Mouse (Mus musculus) Muller cell, postnatal 12 days (primary cell): ENCODE results near the gene Rad17.
A peak's percentile ranks its signal among the peaks of the same experiment; 100 is the strongest.

Experiments
- DNase-seq: peaks from one replicate; pipeline ENCODE4 v3.0.0-alpha.2; 2015; ENCODE audit errors: inconsistent ontology term

Gene Rad17

DNA sequence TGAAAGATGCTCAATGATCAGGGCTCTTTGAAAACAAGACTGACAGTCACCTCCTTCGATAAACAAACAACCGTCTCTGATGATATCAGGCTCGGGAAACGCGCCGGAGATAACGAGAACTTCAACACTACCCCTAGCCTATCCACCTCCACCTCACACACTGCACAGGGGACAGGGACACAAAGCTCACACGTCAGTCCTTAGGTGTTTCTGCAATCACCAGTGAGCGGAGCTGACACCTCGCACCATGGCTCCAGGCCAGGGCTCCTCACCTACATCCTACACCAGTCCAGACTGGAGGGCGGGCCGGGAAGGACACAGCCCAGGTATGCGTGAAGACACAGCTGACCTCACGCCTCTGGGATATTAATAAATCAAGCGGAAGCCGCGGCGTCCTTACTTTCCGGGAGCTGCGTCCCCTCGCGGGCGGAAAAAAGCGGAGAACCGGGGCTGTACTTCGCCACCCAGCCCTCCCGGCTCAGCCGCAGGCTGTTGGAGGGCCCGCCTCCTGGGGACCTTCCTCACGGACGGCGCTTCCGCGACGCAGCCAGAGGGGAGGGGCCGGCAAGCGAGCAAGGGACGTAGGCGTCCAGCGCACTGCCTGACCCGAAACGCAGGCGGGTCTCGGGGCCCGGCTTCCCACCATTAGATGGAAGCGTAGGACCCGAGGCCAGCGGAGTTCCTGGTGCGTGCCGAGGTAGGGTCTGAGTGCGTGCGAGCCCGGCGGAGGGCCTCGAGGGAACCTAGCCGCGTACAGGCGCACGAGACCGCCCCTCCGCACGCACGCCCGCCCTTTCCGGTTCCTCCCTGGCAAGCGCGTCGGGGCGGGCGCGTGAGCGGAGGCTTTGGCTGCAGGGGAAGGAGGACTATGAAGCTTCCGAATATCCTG lies at the start of gene Rad17, which contains the start of gene Ak6:
TSS of gene Rad17 (minus strand) at position 502 of the 889 bp plus-strand sequence.
TSS of gene Ak6 (plus strand) at position 430 of the 889 bp plus-strand sequence.
- DNase-seq, result peak; percentile 97

DNA sequence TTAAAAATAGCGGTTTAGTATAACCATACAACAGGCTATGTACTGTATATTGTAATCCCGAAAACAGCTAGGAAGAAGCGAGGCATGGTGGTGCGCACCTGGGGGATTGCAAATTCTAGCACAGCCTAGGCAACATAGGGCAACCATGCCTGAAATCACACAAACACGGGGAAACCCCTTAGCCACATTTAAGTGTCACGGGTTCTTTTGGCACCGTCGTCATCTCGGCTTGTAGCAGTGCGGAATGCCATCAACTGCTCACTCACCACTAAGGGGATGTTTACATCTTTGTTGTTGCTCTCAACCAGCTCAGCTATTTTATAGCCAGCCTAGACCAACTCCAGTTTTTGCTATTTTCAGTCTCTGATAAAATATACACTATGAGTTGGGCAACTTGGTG lies 48.0 kb upstream of the Rad17 start:
- DNase-seq, result no peak

DNA sequence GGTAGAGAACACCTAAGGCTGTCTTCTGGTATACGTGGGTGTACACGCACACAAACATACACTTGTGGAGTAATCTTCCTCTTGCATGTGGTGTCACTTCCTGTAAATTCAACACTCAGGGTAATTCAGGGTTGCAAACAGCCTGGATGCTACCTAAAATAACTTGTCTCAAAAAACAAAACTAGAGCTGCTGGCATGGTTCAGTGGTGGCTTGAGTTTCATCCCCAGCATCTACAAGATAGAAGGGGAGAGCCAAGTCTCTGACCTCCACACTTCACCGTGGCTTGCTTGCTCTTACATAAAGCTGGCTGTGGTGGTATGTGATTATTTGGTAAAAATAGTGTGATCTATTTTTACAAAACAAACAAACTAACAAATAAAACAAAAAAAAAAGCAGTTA lies 46.7 kb upstream of the Rad17 start:
- no peak for DNase-seq

DNA sequence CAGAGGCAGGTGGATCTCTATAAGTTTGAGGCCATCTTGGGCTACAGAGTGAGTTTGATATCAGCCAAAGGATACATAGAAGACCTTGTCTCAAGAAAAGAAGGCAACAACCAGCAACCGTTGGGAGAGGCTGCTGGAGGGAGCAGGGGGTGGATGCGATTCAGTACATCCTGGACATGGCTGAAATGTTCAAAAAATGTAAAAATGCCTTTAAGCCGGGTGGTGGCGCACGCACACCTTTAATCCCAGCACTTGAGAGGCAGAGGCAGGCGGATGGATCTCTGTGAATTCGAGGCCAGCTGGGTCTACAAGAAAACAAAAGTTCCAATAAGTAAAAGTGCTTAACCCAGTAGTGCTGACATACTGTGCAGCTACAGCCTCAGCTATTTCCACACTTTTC lies 36.7 kb upstream of the Rad17 start:
- DNase-seq, result no peak

DNA sequence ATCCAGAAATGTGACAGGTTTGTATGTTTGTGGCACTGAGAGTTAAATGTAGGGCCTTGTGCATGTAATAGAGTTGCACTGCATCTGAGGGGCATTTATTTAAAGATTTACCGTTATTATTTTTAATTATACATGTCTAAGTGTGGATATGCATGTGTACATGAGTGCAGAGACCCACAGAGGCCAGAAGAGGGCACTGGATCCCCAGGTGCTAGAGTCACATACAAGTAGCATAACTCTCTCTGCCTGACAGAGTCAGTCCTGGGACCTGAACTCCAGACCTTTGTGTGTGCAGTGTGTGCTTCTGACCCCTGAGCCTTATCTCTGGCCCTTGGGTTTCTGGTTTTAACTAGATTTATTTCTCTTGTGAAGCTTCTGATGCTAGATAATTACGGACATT lies 33.5 kb upstream of the Rad17 start:
- no peak for DNase-seq

DNA sequence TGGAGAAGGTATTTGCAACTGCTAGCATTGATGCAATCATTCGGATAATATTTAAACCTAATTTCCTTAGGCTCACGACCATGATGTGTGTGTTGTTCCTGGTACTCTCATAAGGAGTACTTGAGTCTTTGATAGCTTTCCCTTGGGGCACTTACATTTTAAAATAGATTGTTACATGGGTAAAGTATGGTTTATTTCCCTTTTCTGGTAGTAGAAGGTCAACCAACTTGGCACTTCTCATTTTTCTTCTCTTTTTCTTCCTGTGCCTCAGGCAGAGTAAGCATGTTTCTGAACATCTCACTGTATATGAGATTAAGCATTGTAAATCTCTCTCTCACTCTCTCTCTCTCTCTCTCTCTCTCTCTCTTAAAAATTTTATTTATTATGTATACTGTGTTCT lies 32.0 kb upstream of the Rad17 start:
- DNase-seq, result no peak

DNA sequence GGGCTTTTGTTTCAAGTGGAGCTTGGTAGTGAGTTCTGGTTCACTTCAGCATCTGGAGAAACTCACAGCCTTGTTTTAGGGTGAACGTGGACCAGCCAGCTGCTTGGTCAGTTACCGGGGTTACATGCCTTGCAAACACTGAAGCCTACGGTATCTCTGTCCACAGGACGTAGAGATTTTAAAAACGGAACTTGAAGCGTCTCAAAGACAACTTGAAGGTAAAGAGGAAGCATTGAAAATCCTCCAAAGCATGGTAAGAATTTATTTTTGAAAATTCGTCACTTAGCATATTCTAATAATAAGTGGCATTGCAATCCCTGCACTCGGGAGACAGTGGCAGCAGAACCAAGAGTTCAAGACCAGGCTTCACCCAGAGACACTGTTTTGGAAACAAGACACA lies 30.8 kb upstream of the Rad17 start:
- DNase-seq, result no peak

DNA sequence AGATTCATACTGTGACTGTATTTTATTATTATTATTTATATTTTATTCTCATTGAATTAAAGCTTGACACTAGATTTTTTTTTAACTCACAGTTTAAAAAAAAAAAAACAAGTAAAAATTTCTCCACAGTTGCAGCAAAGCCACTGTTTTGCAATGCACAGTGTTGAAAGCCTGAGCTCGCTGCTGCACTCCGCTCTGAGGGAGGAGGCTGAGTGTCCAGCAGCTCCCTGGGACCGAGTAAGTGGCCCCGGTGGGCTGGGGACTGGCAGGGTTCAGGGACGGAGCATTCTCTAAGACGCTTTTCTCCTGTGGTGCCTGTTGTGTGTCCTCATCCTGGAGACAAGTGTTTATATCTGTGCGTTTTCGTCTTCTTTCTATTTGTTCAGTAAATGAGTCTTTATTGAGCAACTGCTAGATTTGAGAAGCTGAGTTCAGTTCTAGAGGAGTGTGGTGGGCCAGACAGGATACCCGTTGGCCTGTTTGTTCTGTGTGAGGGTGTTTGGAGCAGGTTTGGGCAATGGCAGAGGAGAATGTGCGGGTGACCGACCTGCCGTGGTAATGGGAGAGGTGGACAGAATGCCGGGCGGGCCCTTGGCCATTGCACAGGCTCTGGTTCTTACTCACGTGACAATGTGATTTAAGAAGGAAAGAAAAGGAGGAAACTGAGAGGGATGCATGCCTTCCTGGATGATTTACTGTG lies 25.2 kb upstream of the Rad17 start:
- DNase-seq, result no peak

DNA sequence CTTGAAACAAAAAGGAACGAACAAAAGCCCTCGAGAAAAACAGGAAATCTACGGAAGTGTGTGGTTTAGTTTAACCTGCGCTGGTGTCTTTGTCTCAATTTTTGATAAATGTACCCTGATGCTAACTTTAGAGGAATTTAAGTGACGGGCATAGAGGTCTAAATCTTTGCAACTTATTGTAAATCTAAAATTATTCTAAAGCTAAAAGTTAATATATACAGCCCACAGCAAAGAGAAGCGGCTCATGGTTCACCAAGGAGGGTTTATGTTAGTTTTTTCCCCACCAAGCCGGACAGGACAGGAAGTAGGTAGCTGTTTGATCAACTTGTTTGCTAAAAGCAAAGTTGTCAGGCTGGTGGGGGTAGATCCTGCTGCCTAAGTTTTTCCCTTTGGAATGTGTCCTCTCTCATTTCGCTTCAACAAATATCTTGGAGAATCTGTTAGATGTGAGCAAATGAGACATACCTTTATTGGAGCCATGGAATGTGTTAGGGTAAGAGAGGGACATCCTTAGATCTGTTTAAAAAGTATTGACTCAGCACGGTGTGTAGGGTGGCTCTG lies 19.4 kb upstream of the Rad17 start:
- DNase-seq, result peak; percentile 0

DNA sequence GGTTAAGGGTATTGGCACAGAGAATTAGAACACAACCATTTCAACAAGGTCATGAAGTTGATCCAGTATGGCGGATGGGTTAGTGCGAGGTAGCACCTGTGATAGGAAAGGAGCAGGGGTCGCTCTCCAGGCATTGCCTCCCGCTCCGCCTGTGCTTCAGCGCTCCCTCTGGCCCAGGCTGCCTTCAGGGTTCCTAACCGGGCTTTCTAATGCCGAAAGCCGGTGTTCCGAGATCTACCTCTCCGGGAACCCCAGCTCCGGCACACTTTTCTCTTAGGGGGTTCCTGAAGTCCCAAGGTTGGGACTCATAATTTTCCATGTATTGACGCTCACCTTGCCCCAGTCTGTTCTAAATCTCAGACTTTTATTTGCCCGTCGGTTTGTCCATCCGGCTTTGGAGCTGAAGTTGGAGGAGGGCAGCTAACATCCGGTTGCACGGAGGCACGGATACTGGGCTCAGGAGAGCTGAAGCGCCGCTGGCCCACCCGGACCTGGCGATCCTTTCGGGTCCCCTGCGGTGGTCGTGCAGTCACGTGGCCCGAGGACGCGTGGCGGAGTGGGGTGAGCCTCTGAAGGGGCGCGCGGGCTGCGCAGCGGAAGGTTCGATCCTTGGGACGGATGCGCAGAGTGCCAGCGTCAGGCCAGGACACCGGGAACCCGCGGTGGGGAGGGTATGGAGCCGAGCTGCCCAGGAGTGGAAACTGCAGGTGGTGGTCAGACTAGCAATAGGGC lies 18.6 kb upstream of the Rad17 start, which contains the start of gene Ccdc125:
TSS of gene Ccdc125 (plus strand) at position 427 of the 732 bp plus-strand sequence.
- DNase-seq, result peak; percentile 25

DNA sequence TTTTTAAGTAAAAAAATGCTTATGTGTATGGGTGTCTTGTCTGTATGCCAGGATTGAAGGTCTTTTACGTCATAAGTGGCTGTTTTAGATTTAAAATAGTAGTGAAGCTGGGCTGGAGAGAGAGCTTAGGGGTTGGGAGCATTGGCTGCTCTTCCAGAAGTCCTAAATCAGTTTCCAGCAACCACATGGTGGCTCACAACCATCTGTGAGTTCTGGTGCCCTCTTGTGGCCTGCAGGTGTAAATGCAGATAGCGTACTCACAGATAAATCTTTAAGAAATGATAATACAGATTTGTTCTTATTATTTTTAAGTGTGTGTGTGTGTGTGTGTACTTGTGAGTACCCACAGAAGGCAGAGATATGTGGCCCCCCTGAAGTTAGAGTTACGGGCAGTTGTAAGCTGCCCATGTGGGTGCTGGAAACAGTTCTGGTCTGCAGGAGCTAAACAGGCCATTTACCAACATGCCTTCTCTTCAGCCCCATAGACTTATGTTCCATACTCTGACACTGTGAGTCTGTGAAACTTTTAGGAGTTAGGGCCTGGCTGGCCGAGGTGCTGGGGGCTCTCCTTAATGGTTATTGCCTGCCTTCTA lies 9.1 kb upstream of the Rad17 start:
- peak; percentile 30 for DNase-seq

DNA sequence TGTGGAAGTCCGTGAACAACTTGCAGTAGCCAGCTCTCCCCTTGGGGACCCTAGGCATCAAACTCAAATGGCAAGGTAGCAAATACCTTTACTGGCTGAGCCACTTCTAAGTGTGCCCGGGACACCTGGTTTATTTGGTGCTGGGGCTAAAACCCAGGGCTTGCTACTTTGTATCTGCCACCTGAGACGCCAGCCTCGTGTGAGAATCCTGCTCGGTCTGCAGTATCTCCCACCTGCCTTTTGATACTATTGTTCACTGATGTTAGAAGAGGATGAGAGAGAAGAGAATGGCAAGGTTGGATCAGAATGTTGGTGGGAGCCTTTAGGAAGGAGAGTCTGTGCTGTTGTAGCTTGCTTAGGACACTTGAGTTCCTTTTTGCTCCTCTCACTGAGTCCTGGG lies 7.2 kb upstream of the Rad17 start:
- DNase-seq, result no peak

DNA sequence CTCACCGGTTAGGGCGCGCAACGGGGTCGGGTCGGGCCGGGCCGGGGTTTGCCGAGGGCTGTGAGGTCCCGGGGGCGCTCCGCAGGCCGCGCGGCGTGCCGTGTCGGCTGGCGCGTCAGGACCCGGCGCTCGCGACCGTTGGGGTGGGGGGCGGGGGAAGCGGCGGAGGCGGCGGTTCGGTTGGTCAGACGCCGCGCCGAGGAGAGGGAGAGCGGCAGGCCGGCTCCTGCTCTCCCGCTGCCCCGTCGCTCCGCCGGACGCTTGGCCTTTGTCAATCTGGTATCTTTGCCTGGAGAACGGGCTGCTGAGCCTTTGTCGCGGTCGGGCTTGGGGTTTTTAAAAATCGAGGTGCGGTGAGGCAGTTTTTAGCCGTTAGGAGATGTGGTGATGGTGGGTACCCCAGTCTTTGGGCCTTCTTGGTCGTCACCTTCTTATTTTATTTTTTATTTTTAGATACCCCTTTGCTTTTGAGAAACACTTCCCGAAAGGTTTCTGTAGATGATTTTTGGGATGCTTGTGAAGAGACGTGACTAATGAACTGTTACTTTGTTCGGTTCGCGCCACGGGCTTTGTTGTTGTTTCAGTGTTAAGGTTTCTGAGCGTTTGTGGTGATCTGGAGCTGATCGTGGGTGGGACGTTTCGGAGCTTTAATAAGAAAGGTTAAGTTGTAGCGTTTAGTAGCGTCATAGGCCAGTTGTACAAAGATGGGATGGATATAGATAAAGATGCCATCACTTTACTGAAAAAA lies 762 bp upstream of the Rad17 start, which contains the start of gene Taf9:
TSS of gene Taf9 (plus strand) at position 141 of the 748 bp plus-strand sequence.
- peak; percentile 0 for DNase-seq

DNA sequence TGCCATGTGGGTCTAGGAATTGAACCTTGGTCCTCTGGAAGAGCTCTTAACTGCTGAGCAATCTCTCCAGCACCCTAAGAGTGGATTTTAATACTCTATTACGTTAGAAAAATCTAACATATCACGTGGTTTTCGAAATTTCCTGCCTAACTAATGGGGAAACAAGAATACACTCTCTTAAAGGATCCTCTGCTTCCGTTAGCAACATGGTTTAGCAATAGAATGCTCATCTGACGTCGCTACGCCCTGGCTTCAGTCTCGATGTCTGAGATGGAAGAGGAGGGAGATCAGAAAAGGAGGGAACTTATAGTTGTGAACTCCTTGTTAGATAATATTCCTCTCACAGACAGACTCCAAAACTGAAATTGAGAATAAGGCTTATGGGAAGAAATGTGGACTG lies 2.6 kb downstream of the Rad17 start:
- DNase-seq, result no peak

DNA sequence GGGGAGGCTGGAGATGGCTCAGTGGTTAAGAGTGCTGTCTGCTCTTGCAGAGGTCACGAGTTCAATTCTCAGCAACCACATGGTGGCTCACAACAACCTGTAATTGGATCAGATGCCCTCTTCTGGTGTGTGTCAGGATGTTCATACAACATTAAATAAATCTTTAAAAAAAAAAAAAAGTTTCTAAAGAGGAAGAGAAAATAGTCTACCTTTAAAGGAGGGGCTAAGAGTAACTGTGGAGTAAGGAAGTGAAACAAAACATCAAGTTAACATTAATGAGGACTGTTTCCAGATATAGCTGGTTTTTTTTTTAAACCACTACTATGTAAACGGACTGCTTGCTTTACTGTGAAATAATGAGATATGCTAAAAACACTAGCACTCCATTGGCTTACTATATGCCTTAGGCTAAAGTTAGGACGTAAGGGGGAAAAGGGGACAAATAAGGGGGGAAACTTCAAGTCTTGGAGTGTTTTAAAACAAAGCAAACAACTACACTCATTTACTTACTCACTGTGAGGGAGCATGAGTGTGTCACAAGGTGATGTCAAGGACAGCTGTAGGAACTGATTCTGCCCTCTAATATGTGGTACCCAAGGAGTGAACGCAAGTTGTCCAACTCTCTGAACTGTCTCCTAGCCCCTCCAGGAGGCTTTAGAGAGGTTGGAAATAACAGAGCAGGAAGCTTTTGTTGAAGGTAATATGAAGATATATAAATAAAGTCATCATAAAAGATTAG lies 8.2 kb downstream of the Rad17 start:
- no peak for DNase-seq

DNA sequence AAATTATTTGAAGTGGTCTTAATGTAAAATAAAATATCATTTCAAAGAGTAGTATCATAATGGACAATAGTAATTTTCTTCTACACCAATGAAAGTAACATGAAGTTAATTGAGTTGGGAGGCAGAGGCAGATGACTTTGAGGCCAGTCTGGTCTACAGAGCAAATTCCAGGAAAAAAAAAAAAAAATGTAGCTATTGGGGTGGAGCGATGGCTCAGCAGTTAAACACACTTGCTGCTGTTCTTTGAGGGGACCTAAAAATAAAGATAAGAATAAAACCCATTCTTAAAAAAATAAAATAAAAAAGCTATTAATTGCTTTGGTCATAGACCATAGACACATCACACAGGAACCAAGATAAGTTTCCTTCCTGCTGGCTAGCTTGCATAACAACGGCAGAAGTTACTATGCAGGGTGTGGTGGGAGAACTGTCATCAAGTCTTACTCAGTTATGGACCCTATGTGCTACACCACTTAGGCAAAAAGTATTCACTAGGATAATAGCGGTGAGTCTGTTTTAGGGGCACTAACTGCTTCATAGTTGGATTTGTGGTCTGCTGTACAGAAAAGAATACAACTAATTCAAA lies 16.7 kb downstream of the Rad17 start:
- no peak for DNase-seq

DNA sequence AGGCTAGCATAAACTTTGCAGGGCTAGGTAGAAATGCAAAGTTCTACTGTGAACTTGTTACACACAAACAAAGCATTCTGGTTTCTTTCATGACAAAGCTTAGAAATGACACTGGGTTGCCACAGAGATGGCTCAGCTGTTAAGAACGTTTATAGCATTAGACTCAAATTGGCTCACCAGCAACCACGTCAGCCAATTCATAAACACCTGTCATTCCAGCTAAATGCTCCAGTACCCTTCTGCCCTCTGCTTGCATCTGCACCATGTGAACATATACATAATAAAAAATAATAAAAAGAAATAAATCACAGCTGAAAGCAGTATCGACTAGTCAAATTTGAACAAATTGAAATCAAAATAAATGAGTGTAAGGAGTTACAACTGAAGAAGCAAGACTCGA lies 28.6 kb downstream of the Rad17 start:
- no peak for DNase-seq

DNA sequence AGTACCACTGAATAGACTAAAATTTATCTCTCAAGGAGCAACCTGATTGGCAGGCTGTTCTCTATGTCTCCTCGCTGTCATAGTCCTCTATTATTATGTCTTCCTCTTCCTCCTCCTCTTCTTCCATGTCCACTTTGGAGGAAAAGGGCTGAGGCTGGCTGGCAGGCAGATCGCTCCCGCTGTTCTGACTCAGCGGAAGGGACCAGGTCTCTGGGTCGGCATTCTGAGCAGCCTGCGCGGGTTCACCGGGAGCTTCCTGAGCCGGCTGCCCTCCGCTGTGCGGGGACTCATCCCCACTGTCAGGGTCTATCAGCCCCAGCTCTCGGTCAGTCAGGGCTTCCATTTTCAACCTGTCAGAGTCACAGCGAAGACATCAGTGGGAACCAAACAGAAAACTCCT lies 33.3 kb downstream of the Rad17 start:
- DNase-seq, result no peak
